Mouse (Mus musculus): ENCODE results near the gene Plscr3.

DNA sequence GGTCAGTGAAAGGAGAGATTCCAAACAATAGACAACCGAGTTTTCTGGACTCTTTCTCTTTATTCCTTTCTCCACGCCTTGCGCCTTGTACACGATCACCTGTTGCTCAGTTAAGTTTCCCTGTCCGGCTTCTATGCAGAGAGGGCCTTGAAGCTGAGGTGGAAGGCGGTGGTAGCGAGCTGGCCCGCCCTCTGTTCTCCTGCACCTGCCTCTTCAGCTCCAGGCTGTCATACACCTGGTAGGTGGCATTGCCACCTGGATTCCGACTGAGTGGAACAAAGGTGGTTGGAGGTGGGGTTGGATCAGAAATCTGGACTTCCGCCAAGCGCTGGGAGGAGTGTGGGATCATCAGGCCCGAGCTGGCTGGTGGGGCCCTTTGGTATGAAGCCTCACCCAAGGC, 29.7 kb upstream of the Plscr3 start:
- TF ChIP-seq CTCF (IDR thresholded peaks at IDR 0.05; ENCODE audit: control insufficient read depth, insufficient read depth, insufficient read length) (no peak), MYOG (IDR thresholded peaks at IDR 0.05; ENCODE audit: control insufficient read depth, extremely low read depth, insufficient read length) (no peak), CEBPB (IDR thresholded peaks at IDR 0.05; ENCODE audit: low read depth) (no peak)
